Mouse (Mus musculus): ENCODE measurements around the gene Glra1. TPM values are rescaled to one million over a fixed set of nuclear protein-coding genes. Genes with fewer than 3 reads are reported as not detected.

Gene Glra1
- polyA plus RNA-seq, 1 experiment = not detected

GRCm38 (mm10) chr11:55571144-55571543 is 36.9 kb downstream of the Glra1 start:
- Histone ChIP-seq H3K4me3 (ENCODE audit: low read depth, low read length) (no peak overlapping the region), H3K27me3 (ENCODE audit: control insufficient read depth, insufficient read depth, low read length, poor library complexity, severe bottlenecking) (no peaks in the 10 kb centered on the region), H3K4me1 (ENCODE audit: control insufficient read depth, insufficient read depth, low read length) (no peaks in the 10 kb centered on the region), H3K9me3 (replicated peaks; ENCODE audit: control insufficient read depth, insufficient read depth, low read length, poor library complexity, severe bottlenecking) (no peaks in the 10 kb centered on the region), H3K9ac (ENCODE audit: low read depth, poor library complexity, severe bottlenecking) (no peak overlapping the region), H3K27ac (ENCODE audit: insufficient read depth, low read length) (no peak overlapping the region), H3K36me3 (ENCODE audit: control insufficient read depth, insufficient read depth, low read length, poor library complexity, severe bottlenecking) (no peaks in the 10 kb centered on the region)
- TF ChIP-seq POLR2A (IDR thresholded peaks at IDR 0.05; ENCODE audit: insufficient read depth, low read length) = no peak
- TF ChIP-seq CTCF (IDR thresholded peaks at IDR 0.05; ENCODE audit: low read depth, low read length) = peak; percentile 19

GRCm38 (mm10) chr11:55566309-55567099 is 41.5 kb downstream of the Glra1 start:
- Histone ChIP-seq H3K4me3 (ENCODE audit: low read depth, low read length) (no peak overlapping the region), H3K27ac (ENCODE audit: insufficient read depth, low read length) (no peak overlapping the region)
- TF ChIP-seq CTCF (IDR thresholded peaks at IDR 0.05; ENCODE audit: low read depth, low read length) = no peak

GRCm38 (mm10) chr11:55545690-55546089 is 62.3 kb downstream of the Glra1 start:
- TF ChIP-seq CTCF (IDR thresholded peaks at IDR 0.05; ENCODE audit: low read depth, low read length) (no peak), EP300 (IDR thresholded peaks at IDR 0.05; ENCODE audit: insufficient read depth, low read depth, low read length) (no peak), POLR2A (IDR thresholded peaks at IDR 0.05; ENCODE audit: insufficient read depth, low read length) (no peak)
- H3K36me3 ChIP-seq (ENCODE audit: control insufficient read depth, insufficient read depth, low read length, poor library complexity, severe bottlenecking) = no peaks in the 10 kb centered on the region
- H3K4me3 ChIP-seq (ENCODE audit: low read depth, low read length) = no peak overlapping the region
- H3K4me1 ChIP-seq (ENCODE audit: control insufficient read depth, insufficient read depth, low read length) = no peaks in the 10 kb centered on the region
- no peak overlapping the region for H3K27ac ChIP-seq (ENCODE audit: insufficient read depth, low read length)
- no peak overlapping the region for H3K9ac ChIP-seq (ENCODE audit: low read depth, poor library complexity, severe bottlenecking)
- peaks cover 4% of the 10 kb centered on the region; the same call in 1 of the 2 replicates for H3K9me3 ChIP-seq (replicated peaks; ENCODE audit: control insufficient read depth, insufficient read depth, low read length, poor library complexity, severe bottlenecking)
- H3K27me3 ChIP-seq (ENCODE audit: control insufficient read depth, insufficient read depth, low read length, poor library complexity, severe bottlenecking) = no peaks in the 10 kb centered on the region

More at GRCm38 (mm10) chr11:55566309-55567099, 41.5 kb downstream of the Glra1 start:
- no peaks in the 10 kb centered on the region for H3K27me3 ChIP-seq (ENCODE audit: control insufficient read depth, insufficient read depth, low read length, poor library complexity, severe bottlenecking)
- no peaks in the 10 kb centered on the region for H3K36me3 ChIP-seq (ENCODE audit: control insufficient read depth, insufficient read depth, low read length, poor library complexity, severe bottlenecking)
- no peaks in the 10 kb centered on the region for H3K4me1 ChIP-seq (ENCODE audit: control insufficient read depth, insufficient read depth, low read length)
- no peak overlapping the region for H3K9ac ChIP-seq (ENCODE audit: low read depth, poor library complexity, severe bottlenecking)
- no peaks in the 10 kb centered on the region for H3K9me3 ChIP-seq (replicated peaks; ENCODE audit: control insufficient read depth, insufficient read depth, low read length, poor library complexity, severe bottlenecking)

GRCm38 (mm10) chr11:55542671-55543070 is 65.3 kb downstream of the Glra1 start:
- no peak overlapping the region for H3K4me3 ChIP-seq (ENCODE audit: low read depth, low read length)
- no peaks in the 10 kb centered on the region for H3K27me3 ChIP-seq (ENCODE audit: control insufficient read depth, insufficient read depth, low read length, poor library complexity, severe bottlenecking)
- H3K27ac ChIP-seq (ENCODE audit: insufficient read depth, low read length) = no peak overlapping the region
- H3K9me3 ChIP-seq (replicated peaks; ENCODE audit: control insufficient read depth, insufficient read depth, low read length, poor library complexity, severe bottlenecking) = peaks cover 4% of the 10 kb centered on the region; the same call in 1 of the 2 replicates
- TF ChIP-seq POLR2A (IDR thresholded peaks at IDR 0.05; ENCODE audit: insufficient read depth, low read length) = no peak
- TF ChIP-seq CTCF (IDR thresholded peaks at IDR 0.05; ENCODE audit: low read depth, low read length) = no peak
- no peak for TF ChIP-seq EP300 (IDR thresholded peaks at IDR 0.05; ENCODE audit: insufficient read depth, low read depth, low read length)
- no peaks in the 10 kb centered on the region for H3K36me3 ChIP-seq (ENCODE audit: control insufficient read depth, insufficient read depth, low read length, poor library complexity, severe bottlenecking)
- H3K9ac ChIP-seq (ENCODE audit: low read depth, poor library complexity, severe bottlenecking) = no peak overlapping the region
- H3K4me1 ChIP-seq (ENCODE audit: control insufficient read depth, insufficient read depth, low read length) = no peaks in the 10 kb centered on the region

GRCm38 (mm10) chr11:55542128-55542527 is 65.9 kb downstream of the Glra1 start:
- Histone ChIP-seq H3K9ac (ENCODE audit: low read depth, poor library complexity, severe bottlenecking) (no peak overlapping the region), H3K9me3 (replicated peaks; ENCODE audit: control insufficient read depth, insufficient read depth, low read length, poor library complexity, severe bottlenecking) (peaks cover 4% of the 10 kb centered on the region; the same call in 1 of the 2 replicates), H3K36me3 (ENCODE audit: control insufficient read depth, insufficient read depth, low read length, poor library complexity, severe bottlenecking) (no peaks in the 10 kb centered on the region), H3K27ac (ENCODE audit: insufficient read depth, low read length) (no peak overlapping the region), H3K27me3 (ENCODE audit: control insufficient read depth, insufficient read depth, low read length, poor library complexity, severe bottlenecking) (no peaks in the 10 kb centered on the region), H3K4me1 (ENCODE audit: control insufficient read depth, insufficient read depth, low read length) (no peaks in the 10 kb centered on the region), H3K4me3 (ENCODE audit: low read depth, low read length) (no peak overlapping the region)
- TF ChIP-seq CTCF (IDR thresholded peaks at IDR 0.05; ENCODE audit: low read depth, low read length) = no peak
- no peak for TF ChIP-seq EP300 (IDR thresholded peaks at IDR 0.05; ENCODE audit: insufficient read depth, low read depth, low read length)
- no peak for TF ChIP-seq POLR2A (IDR thresholded peaks at IDR 0.05; ENCODE audit: insufficient read depth, low read length)

GRCm38 (mm10) chr11:55534766-55535165 is 73.2 kb downstream of the Glra1 start:
- no peaks in the 10 kb centered on the region for H3K36me3 ChIP-seq (ENCODE audit: control insufficient read depth, insufficient read depth, low read length, poor library complexity, severe bottlenecking)
- H3K4me3 ChIP-seq (ENCODE audit: low read depth, low read length) = no peak overlapping the region
- H3K27me3 ChIP-seq (ENCODE audit: control insufficient read depth, insufficient read depth, low read length, poor library complexity, severe bottlenecking) = no peaks in the 10 kb centered on the region; the same call in 1 of the 2 replicates
- H3K9me3 ChIP-seq (replicated peaks; ENCODE audit: control insufficient read depth, insufficient read depth, low read length, poor library complexity, severe bottlenecking) = no peaks in the 10 kb centered on the region
- no peaks in the 10 kb centered on the region for H3K4me1 ChIP-seq (ENCODE audit: control insufficient read depth, insufficient read depth, low read length)
- no peak overlapping the region for H3K9ac ChIP-seq (ENCODE audit: low read depth, poor library complexity, severe bottlenecking)
- no peak overlapping the region for H3K27ac ChIP-seq (ENCODE audit: insufficient read depth, low read length)
- TF ChIP-seq POLR2A (IDR thresholded peaks at IDR 0.05; ENCODE audit: insufficient read depth, low read length) (no peak), EP300 (IDR thresholded peaks at IDR 0.05; ENCODE audit: insufficient read depth, low read depth, low read length) (no peak)

All from ES-Bruce4 (cell line).